Mouse (Mus musculus): ENCODE data around the gene Gstp3. TPM values are rescaled to one million over a fixed set of nuclear protein-coding genes. Genes with fewer than 3 reads are reported as not detected.
A peak's percentile ranks its signal among the peaks of the same experiment; 100 is the strongest.
"Not testable (repeated sequence)": the region's sequence is repeated elsewhere in the genome, so short reads cannot be mapped to it uniquely, and the experiment has no call there.

The Gstp3 gene
- total RNA-seq, 2 experiments from 2014 or later = not detected

DNA sequence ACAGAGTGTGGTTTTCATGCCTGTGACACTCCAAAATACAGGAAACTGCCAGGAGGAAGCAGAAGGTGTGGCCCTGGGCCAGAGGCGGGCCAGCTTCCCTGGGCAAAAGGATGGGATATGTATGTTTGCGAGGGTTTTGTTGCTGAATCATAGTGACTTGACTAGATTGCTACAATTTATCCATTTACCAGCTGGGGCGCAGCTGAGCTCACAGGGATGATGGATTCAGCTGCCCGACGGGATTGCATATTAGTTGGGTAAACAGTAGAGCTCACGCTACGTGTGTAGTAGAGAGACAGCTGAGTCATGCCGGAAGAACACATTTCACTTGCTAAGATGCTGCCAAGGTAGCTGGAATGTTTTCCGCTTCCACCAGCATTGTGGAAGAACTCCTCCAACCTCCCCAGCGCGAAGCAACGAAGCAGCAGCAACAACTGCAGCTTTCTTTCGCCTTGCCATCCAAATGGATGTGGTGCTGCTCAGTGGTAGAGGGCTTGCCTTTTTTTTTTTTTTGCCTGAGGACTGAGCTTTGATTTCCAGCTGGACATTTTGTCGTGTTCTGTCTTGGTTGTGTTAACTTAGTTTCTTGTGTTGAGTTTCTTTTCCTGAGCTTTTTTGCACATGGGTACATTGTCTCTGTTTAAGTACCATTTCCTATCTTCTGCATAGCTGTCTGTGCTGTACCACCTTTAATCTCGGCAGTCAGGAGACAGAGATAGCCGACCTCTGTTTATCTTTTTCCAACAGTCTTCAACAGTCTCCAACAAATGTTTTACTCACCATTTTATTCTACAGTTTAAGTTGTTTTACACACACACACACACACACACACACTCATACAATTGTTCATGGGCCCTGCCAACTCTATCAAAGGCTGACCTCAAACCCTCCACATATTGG is 13.2 kb downstream of the Gstp3 start, which contains the start of gene Gstp2:
Gstp2 (minus strand) TSS at position 58 of the 900 bp plus-strand sequence.
- intact Hi-C loops (cut with DNase I) = no loop called here
- peak; percentile 86 to 88 for DNase-seq

DNA sequence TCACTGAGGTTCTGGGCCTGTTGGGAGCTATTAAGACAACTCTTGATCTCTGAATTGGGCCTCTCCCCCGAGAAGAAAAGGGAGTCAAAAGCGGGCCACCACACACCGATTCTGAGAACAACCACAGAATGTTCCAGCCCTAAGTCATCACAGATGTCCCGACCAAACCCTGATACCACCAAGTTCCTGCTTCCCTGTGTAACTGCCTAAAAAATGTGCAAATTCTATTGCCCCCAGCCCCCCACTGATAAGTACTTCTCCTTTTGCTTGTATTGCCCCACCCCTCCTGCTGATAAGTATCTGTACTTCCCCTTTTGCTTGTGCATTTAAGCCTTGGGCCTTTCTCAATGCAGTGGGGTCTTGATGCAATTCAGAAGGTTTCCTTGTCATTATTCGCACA is 15.3 kb downstream of the Gstp3 start:
- DNase-seq; intact Hi-C loops (cut with DNase I): not testable (repeated sequence)

DNA sequence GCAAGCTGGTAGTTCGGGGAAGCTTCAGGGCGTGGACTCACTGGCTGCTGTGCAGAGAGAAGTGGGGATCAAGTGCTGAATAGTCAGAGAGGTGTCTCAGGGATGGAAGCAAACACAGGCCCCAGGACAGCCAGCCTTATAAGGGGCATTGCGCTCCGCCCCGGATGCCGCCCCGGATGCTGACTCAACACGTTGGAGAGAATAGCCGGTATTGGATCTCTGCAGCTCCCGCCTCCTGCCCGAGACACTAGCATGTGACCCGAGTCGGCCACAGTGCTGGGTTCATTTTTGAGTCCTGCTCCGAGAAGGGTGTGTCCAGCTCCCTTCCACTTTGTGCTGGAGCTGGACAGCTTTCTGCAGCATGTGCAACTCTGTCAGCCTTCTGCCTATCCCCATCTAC is 17.2 kb downstream of the Gstp3 start:
- peak; percentile 46 to 67 for DNase-seq
- intact Hi-C loops (cut with DNase I) = no loop called here

DNA sequence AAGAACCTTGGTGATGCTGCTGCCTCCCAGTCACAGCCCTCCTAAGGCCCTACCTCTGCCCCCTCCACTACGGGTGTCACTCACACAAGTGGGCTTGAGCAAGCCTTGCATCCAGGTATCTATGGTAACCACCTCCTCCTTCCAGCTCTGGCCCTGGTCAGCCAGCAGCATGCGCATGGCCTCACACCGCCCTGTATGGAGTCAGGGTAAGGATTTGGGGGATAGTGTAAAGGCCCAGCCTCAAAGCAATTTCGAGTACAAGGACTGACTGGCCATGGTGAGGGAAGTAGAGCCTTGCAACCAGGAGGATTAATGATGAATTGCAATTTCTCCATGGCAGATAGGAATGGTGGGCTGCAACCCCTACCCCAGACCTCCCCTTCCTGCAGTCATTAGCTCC is 17.9 kb downstream of the Gstp3 start:
- intact Hi-C loops (cut with DNase I); DNase-seq: not testable (repeated sequence)

DNA sequence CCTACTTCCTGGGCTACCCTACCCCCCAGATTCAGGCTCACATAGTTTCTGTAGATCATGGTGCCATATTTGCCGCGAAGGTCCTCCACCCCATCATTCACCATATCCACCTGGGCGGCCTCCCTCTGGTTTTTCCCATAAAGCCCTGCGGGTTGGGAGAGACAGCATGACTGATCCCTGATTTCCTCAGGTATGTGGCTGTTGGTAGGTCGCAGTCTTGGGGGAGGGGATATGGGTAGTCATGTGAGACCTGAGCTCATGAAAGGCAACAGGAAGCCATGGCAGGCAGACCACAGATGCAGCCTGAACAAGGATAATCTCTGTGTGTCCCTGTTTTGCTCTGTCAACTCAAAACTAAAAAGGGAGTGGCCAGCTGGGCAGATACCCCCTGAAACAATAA is 18.4 kb downstream of the Gstp3 start:
- DNase-seq; intact Hi-C loops (cut with DNase I): not testable (repeated sequence)

DNA sequence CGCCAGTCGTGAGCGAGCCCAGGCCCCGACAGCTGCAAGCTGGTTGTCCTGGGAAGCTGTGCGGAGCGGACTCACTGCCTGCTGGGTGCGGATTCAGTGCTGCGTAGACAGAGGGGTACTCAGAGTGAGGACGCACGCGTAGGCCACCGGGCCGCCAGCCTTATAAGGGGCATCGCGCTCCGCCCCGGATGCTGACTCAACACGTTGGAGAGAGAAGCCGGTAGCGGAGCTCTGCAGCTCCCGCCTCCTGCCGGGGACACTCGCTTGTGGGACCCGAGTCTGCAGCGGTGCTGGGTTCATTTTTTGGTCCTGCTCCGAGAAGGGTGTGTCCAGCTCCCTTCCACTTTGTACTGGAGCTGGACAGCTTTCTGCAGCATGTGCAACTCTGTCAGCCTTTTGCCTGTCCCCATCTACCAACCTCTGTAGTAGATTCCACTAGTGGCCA is 21.6 kb downstream of the Gstp3 start, which contains the start of gene Gstp1:
Gstp1 (minus strand) TSS at position 198 of the 445 bp plus-strand sequence.
- peak; percentile 92 for DNase-seq
- intact Hi-C loops (cut with DNase I) = no loop called here

DNA sequence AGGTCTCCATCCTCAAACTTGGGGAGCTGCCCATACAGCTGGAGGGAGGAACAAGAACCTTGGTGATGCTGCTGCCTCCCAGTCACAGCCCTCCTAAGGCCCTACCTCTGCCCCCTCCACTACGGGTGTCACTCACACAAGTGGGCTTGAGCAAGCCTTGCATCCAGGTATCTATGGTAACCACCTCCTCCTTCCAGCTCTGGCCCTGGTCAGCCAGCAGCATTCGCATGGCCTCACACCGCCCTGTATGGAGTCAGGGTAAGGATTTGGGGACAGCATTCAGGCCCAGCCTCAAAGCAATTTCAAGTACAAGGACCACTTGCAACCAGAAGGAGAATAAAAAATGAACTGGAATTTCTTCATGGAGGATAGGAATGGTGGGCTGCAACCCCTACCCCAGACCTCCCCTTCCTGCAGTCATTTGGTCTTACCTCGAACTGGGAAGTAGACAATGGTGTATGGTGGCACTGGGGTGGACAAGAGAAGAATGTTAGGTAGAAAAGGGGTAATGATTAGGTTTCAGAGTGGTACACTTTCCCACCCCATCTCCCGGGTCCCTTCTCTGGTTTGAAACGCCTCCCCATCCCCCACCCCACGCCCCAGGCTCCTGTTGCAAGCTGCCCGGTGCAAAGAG is 22.1 kb downstream of the Gstp3 start:
- intact Hi-C loops (cut with DNase I); DNase-seq: not testable (repeated sequence)

DNA sequence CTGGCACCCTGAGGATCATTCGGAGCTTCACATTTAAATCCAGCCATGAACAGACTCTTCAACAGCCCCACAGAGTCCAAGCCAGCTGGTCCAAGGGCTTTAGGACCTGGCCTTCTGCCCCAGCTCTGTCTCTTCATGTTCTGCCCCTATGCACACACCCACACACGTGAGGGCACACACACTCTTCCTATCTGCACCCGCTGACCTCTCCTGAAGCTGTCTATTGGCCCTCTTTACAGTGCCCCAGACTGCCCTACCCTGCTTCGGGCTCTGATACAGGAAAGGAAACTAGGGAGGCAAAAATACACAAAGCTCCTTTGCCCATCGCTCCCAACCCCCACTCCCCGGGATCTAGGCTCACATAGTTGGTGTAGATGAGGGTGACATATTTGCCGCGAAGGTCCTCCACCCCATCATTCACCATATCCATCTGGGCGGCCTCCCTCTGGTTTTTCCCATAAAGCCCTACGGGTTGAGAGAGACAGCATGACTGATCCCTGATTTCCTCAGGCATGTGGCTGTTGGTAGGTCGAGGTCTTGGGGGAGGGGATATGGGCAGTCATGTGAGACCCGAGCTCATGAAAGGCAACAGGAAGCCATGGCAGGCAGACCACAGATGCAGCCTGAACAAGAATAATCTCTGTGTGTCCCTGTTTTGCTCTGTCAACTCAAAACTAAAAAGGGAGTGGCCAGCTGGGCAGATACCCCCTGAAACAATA is 22.9 kb downstream of the Gstp3 start:
- intact Hi-C loops (cut with DNase I) = no loop called here
- DNase-seq = no peak

DNA sequence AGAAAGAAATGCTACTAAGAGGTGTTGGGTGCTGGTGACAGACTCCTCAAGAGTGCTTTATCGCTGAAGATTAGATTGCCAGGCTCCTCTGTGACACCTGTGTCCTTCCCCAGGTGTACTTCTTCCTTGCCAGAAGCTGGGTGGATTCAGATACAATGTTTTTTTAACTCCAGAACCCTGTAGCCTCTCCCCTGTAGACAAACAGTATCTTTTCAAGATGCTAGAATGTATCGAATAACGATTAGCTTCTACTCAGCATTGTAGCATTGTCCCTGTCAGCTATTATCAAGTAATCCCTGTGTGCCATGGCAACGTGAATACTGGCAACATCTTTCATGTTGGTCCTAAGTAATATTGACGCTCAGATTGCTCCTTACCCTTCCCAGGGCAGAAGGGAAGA is 25.6 kb downstream of the Gstp3 start:
- no peak for DNase-seq

DNA sequence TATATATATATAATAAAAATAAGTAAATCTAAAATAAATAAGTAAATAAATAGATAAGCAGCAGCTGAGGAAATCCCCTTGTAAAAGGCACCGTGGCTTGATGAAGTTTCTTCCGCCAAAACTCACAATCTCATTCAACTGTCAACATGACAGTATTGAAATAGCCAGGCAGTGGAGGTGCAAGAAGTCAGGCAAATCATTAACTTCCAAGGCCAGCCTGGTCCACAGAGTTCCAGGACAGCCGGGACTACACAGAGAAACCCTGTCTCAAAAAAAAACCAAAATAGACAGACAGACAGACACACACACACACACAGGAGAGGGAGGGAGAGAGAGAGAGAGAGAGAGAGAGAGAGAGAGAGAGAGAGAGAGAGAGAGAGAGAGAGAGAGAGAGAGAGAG is 26.1 kb downstream of the Gstp3 start:
- no peak for DNase-seq
- intact Hi-C loops (cut with DNase I) = no loop called here

More for the DNA sequence above, 25.6 kb downstream of the Gstp3 start:
- intact Hi-C loops (cut with DNase I) = no loop called here

DNA sequence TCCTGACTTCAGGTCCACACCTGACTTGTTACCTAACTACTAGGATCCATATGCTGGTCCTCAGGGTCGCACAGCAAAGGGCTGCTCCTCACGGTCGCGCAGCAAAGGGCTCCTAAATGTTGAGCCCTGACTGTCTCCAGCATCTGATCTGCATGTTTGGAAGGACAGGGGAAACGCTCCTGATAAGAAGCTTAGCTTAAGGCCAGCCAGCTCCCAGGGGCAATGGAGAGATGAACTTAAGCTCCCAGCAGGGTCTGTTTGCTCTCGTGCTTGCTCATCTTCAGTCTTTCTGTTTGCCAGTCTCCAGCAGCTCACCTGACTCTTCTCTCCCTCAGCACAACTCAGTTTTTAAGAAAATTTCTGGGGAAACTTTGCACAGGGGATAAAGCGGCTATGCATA is 26.7 kb downstream of the Gstp3 start:
- no peak for DNase-seq
- intact Hi-C loops (cut with DNase I) = no loop called here

DNA sequence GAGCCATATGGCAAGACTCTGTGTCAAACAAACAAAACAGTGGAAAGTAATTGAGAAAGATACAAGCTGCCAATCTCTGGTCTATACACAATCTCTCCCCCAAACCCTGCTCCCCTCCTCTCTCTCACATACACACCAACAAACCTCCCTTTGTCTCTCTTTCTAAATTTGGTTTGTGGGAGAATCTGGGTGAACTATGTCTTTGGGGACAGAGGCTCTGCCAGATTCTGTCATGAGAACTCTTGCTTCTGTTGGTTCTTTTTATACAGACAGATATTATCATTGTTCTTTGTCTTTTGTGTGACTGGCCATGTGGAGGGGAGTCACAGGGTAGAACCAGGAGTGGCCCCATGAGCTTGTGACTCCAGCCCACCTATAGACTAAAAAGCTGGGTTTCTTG is 31.8 kb downstream of the Gstp3 start:
- intact Hi-C loops (cut with DNase I) = no loop called here
- no peak for DNase-seq

DNA sequence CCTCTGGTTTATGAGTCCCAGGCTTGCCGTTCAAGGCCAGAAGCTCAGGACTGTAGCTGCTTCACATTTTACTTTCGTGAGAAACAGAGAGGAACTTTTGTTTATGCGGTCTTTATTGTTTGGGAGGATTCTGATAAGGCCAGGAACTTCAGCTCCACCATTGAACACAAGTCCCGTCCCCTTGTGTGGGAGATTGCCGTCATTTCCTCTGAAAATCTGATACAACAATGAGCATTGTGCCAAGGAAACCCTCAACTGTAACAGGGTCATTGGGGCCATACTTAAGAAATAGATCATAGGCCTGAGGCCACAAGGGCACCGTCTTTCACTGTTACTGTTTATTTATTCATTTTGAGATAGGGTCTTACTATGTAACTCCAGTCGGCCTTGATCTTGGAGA is 36.2 kb downstream of the Gstp3 start:
- intact Hi-C loops (cut with DNase I) = no loop called here
- no peak for DNase-seq

DNA sequence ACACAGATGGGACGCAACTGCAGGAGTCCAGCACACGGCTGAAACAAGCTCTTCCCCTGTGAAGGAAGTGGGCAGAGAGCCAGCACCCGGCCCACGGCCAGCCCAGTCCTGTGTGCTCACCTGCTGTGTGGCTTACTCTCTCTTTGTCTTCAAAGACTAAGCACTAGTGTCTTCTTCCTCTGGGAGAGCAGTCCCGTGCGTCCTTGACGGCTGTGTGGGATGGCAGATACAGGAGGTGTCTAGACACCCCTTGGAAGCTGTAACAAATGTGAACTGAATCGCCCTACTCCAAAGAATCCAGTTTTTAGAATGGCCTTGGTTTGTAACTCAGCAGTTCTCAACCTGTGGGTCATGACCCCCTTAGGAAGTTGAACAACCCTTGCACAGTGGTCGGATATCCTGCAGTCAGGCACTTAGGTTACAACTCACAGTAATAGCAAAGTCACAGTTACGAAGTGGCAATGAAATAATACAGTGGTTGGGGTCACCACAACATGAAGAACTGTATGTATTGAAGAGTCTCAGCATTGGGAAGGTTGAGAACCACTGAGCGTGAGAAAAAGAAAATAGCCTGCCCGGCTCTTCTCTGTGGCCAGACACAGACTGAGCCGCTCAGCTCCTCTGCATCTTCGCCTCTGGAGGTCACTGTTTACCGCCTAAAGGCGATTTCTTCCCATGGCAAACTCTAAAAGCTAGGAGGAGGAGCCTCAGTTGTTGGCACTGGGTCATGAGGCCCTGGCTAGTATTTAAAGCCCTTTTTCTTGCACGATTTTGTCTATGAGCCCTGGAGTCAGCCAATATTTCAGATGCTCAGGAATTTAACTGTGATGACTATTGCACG is 40.4 kb downstream of the Gstp3 start:
- intact Hi-C loops (cut with DNase I) = loop anchor here (1.0 to 5.0 kb wide), 4 partner anchors 28 to 208 kb away; partner anchors contain the start of genes Cabp2 and Coro1b

DNA sequence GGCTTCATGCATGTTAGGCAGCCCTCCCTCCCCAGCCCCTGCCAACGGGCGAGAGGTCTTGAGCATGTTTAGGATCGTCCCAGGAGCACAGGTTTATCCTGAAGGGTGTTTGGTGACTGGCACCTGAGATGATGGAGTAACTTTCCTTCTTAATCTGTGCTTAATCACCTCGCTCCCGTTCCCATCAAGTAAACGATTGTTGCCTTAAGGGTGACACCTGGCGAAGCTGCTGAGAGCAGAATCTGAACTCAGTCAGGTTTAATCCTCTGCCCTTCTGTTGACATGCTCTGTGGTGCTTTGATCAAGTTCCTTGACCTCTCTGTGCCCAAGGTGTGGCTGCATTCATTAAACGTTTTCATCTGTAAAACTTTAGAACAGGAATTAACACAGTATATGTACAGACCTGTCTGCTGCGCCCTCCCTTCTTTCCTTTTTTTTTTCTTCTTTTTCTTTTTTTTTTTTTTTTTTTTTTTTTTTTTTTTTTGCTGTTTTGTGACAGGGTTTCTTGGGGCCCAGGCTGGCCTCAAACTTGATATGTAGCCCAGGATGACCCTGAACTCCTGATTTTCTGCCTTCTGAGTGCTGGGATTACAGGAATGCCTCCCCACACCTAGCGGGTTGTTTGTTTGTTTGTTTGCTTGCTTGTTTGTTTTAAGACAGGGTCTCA is 41.3 kb downstream of the Gstp3 start:
- intact Hi-C loops (cut with DNase I) = loop anchor here (5.0 kb wide), 3 partner anchors 64 to 209 kb away; partner anchors contain the start of genes Cabp2 and Coro1b
- DNase-seq = no peak

More for the DNA sequence above, 40.4 kb downstream of the Gstp3 start:
- DNase-seq = peak; percentile 92 to 93

DNA sequence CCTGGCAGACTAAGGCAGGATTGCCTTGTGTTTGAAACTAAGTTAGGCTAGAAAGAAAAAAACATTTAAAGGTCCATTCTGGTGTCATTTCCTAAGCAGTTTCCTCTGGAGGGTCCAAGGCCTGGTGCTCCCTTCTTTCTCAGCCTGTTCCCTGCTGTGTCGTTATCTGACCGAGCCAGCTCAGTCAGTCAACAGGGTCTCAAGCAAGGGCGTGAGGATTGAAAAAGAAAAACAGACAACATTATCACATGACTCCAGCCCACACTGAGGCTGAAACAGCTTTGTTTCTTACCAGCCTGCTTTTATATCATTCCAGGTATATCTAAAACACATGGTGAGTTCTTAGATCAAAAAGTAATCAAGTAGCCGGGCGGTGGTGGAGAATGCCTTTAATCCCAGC is 43.7 kb downstream of the Gstp3 start:
- no peak for DNase-seq
- intact Hi-C loops (cut with DNase I) = loop anchor here (5.0 kb wide), 3 partner anchors 67 to 212 kb away; partner anchors contain the start of genes Cabp2 and Coro1b

DNA sequence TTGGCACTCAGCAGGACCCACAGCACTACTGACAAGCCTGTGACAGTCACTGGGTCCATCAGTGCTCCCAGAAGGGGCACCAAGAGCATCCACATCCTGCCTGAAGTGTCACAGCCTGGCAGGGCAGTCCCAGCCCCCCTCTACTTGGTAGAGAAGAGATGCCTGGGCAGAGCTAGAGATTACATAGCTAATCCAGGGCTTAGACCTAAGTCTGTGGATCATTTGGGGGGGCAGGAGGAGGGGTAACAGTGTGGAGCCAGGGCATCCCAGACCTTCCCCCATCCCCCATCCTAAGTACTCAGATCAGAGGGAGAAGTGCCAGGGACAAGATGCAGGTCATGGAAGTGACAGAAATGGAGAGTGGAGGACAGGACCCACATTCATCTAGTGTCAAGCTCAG is 44.6 kb downstream of the Gstp3 start:
- intact Hi-C loops (cut with DNase I) = loop anchor here (5.0 kb wide), 3 partner anchors 67 to 212 kb away; partner anchors contain the start of genes Cabp2 and Coro1b
- DNase-seq = no peak

DNA sequence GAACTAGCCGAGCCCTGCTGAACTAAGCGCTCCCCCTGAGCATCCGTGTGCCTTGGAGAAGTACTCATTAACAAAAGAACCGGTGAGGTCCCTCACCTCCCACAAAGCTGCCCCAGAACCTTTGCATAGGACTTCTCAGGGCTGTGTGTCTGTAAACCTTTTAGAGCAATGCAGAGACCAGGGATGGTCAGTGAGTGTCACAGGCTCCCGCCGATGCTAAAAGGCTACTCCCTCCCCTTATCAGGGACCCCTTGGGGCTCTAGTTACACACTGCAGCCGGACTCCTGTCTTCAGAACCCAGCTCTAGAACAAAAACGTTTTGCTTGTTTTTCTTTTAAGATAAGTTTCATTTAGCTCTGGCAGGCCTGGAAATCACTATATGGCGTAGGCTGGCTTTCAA is 46.3 kb downstream of the Gstp3 start:
- intact Hi-C loops (cut with DNase I) = no loop called here
- DNase-seq = no peak

DNA sequence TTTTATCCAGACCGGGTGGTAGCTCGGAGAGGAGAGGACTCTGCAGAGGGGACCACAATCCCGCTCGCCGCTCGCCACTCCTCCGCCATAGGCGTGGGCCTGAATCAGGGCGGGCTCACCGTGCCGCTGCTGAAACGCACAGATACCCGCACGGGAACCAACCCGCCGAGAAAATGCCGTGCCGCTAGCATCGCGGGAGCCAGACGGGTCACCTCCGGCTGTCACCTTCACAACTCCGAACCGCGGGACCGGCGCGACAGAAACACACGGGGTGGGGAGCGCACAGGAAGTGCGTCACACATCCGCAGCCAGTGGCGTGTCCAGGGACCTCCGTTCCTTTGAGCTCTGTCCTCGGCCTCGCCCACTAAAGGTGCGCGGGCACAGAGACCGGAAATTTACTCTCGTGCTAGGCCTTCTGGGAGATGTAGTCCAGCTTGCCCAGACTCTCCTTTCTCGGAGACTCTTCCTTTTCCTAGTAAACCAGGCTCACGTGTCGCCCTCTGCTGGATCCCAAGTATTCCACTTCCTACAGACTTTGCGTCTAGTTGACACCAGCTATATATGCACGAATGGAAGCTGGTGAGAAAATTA is 46.8 kb downstream of the Gstp3 start, which contains the start of gene Ndufv1:
Ndufv1 (minus strand) TSS at position 375 of the 591 bp plus-strand sequence.
- DNase-seq = peak; percentile 98
- intact Hi-C loops (cut with DNase I) = loop anchor here (1.0 kb wide), 1 partner anchor 66 kb away; no protein-coding TSS in a partner anchor

Data from heart, postnatal 10 days (tissue).